Mouse (Mus musculus): Measurements from ENCODE around the gene Cela3a. TPM values are rescaled to one million over a fixed set of nuclear protein-coding genes. Genes with fewer than 3 reads are reported as not detected.

The Cela3a gene
- not detected for total RNA-seq (2023)

GRCm38 (mm10) chr4:137409691-137410090 is at the start of gene Cela3a:
TSS of gene Cela3a (minus strand) at chr4:137409791.

DNA sequence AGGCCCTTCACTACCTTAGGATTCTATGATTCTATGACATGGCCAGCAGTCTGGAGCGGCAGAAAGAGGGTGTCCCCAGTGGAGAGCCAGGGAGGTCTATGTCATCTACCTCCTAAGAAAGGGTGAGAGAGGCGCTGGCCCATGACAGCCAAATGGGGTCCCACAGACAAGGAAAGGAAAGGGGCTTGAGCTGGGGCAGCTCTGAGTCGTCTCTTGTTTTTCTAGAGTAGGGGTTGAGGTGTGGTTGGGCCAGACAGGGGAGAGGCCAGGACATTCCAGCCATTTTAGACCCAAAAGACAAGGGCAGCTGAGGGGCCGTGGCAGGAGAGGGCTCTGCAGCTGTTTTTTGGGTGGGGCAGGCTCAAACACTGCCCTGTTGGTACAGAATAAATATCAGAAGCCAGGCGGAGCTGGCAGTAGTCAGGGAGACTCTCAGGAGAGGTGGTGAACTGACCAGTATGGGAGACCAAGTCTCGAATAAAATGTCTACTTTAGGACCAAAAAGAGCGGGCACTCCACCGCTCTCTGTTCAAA is 43.7 kb upstream of the Cela3a start, which contains the start of gene 1700013G24Rik:
Gene 1700013G24Rik (plus strand): TSS at position 51 of the 534 bp plus-strand sequence.

GRCm38 (mm10) chr4:137430502-137430901 is 20.9 kb upstream of the Cela3a start, which contains the start of gene Cela3b:
TSS of gene Cela3b (minus strand) at chr4:137430540.

GRCm38 (mm10) chr4:137357517-137358254 is 51.9 kb downstream of the Cela3a start, which contains the start of gene Cdc42:
TSS of gene Cdc42 (minus strand) at chr4:137357720.

Other genes starting within 250 kb of the Cela3a start
- not detected for gene Wnt4, start 132.3 kb downstream of the Cela3a start, total RNA-seq (2023)
- gene Cdc42, start 52.1 kb downstream of the Cela3a start, total RNA-seq (2023) = 100 to 1,000 TPM; 574 to 635 TPM
- gene Cela3b, start 20.7 kb upstream of the Cela3a start, total RNA-seq (2023) = under 1 TPM in 1 of 2 experiments, not detected in 1; 0.79 TPM
- gene 1700013G24Rik, start 43.5 kb upstream of the Cela3a start, total RNA-seq (2023) = not detected
- under 1 TPM; 0.33 to 0.58 TPM for gene Hspg2, start 59.0 kb upstream of the Cela3a start, total RNA-seq (2023)
- gene Ldlrad2, start 164.8 kb upstream of the Cela3a start, total RNA-seq (2023) = not detected
- 100 to 1,000 TPM; 157 to 158 TPM for gene Usp48, start 184.0 kb upstream of the Cela3a start, total RNA-seq (2023)

Data from monocyte, adult 59 days (primary cell).